12 mouse cellular contexts compared by ENCODE assay signal in the genomic region with DNA sequence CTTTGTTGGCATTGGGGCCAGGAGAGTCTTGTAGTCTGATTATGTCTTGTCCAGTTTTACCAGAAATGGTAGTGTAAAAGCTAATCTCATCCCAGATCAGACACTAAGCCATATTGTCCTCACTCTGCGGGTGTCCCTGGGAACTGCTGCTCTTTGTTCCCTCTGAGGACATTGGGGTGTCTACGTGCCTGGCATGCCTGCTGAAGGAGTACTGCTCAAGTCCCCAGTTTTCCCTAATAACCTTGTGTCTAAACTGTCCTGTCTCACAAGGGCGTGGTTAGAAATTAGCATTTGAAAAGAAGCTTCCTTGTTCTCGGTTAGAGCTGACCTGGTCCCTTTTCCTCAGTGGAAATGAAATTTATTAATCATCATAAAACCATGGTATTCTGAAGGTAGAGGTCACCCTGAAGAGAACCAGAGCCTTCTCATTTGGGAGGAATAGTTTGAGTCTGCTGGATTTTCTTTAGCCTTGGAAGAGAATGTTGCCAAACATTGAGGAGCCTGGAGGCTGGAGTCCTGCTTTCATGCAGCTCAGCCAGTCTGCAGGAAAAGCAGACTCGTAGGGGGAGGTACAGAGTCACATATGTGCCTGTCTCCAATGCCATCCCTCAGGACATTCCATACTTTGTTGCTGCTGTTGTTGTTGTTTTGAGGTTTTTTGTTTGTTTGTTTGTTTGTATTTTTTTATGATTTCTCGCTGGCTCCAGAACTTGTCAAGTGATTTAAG.
DNase-seq lines count a peak whose midpoint lies in the region; ATAC-seq and TF ChIP-seq lines count a peak whose summit lies in the region.
"Had no signal": no experiment of that assay in that cellular context is flagged by ENCODE, and none has a peak within 500 bp of the region (broad histone marks: within the 10 kb centered on the region; RNA-seq: fewer than 3 reads in every experiment).

No protein-coding gene starts in this region.

- peak; percentile 33 for DNase-seq in cerebellum, adult 11-12 months
- no peak for DNase-seq in cerebellum, postnatal 4 days (ENCODE audit: low spot score in 2 of 2)
- DNase-seq in brain, embryonic 14.5 days (ENCODE audit: low read depth): peak; percentile 82
- DNase-seq in hindbrain, embryonic 11.5 days (ENCODE audit: low spot score): peak; percentile 70
- no peak for DNase-seq in kidney, postnatal 10 days
- no peak for DNase-seq in lung, postnatal 0 days (ENCODE audit: low spot score)
- no peak for DNase-seq in urinary bladder, postnatal 10 days (ENCODE audit: low spot score)
- DNase-seq: heart, postnatal 4 days had no signal

- no peak for TF ChIP-seq POLR2A in brain, embryonic 14.5 days (IDR thresholded peaks at IDR 0.05; ENCODE audit: borderline replicate concordance, extremely low read depth, insufficient read depth, insufficient read length, poor library complexity, severe bottlenecking)

- TF ChIP-seq EP300 in lung, postnatal 0 days (IDR thresholded peaks at IDR 0.05): no peak

- no peaks in the 10 kb centered on the region for H3K9me3 ChIP-seq in hindbrain, embryonic 11.5 days (ENCODE audit: control insufficient read depth, low read length)
- no peaks in the 10 kb centered on the region for H3K9me3 ChIP-seq in midbrain, embryonic 15.5 days
- H3K9me3 ChIP-seq in lung, postnatal 0 days (ENCODE audit: low read length): no peaks in the 10 kb centered on the region
- H3K9me3 ChIP-seq: heart, embryonic 10.5 days; liver, embryonic 12.5 days had no signal

- no peaks in the 10 kb centered on the region; the same call in 1 of the 2 replicates for H3K4me1 ChIP-seq in hindbrain, embryonic 11.5 days (replicated peaks; ENCODE audit: control insufficient read depth, insufficient read depth, low read length)
- H3K4me1 ChIP-seq in midbrain, embryonic 15.5 days: peaks cover 10% of the 10 kb centered on the region
- no peaks in the 10 kb centered on the region for H3K4me1 ChIP-seq in lung, postnatal 0 days (ENCODE audit: insufficient read depth, low read depth, low read length)
- H3K4me1 ChIP-seq: heart, embryonic 10.5 days; liver, embryonic 12.5 days had no signal

- 33% methylated on average over 6 of the region's 6 CpGs for WGBS in hindbrain, embryonic 11.5 days
- WGBS in midbrain, embryonic 15.5 days: 16% methylated on average over 6 of the region's 6 CpGs
- WGBS in lung, postnatal 0 days: 47% methylated on average over 6 of the region's 6 CpGs

- no peaks in the 10 kb centered on the region for H3K27me3 ChIP-seq in hindbrain, embryonic 11.5 days (ENCODE audit: control insufficient read depth, insufficient read depth, low read length)
- no peaks in the 10 kb centered on the region for H3K27me3 ChIP-seq in midbrain, embryonic 15.5 days (replicated peaks)
- no peaks in the 10 kb centered on the region for H3K27me3 ChIP-seq in lung, postnatal 0 days (replicated peaks; ENCODE audit: insufficient read depth, low read length)
- H3K27me3 ChIP-seq: liver, embryonic 12.5 days had no signal

- H3K27ac ChIP-seq in hindbrain, embryonic 11.5 days (ENCODE audit: low read depth, low read length): peak overlapping the region; percentile 63
- 0 out of 2 replicates have a peak overlapping the region, but pooled peaks have one; percentile 18 for H3K27ac ChIP-seq in midbrain, embryonic 15.5 days
- H3K27ac ChIP-seq in lung, postnatal 0 days (ENCODE audit: low read length): no peak overlapping the region
- H3K27ac ChIP-seq: heart, embryonic 10.5 days; kidney, postnatal 0 days; liver, embryonic 12.5 days had no signal

- H3K36me3 ChIP-seq in hindbrain, embryonic 11.5 days (ENCODE audit: control insufficient read depth, insufficient read depth, low read length): no peaks in the 10 kb centered on the region
- H3K36me3 ChIP-seq in midbrain, embryonic 15.5 days (replicated peaks): no peaks in the 10 kb centered on the region
- no peaks in the 10 kb centered on the region for H3K36me3 ChIP-seq in lung, postnatal 0 days (ENCODE audit: insufficient read depth, low read length)
- H3K36me3 ChIP-seq: heart, embryonic 10.5 days; liver, embryonic 12.5 days had no signal

- H3K4me3 ChIP-seq in hindbrain, embryonic 11.5 days (ENCODE audit: low read depth, low read length): no peak overlapping the region
- H3K4me3 ChIP-seq in midbrain, embryonic 15.5 days: no peak overlapping the region
- no peak overlapping the region for H3K4me3 ChIP-seq in lung, postnatal 0 days (ENCODE audit: low read depth, low read length)
- H3K4me3 ChIP-seq: heart, embryonic 10.5 days; liver, embryonic 12.5 days had no signal

- no peak overlapping the region for H3K4me2 ChIP-seq in hindbrain, embryonic 11.5 days (replicated peaks; ENCODE audit: low read depth, low read length)
- no peak overlapping the region for H3K4me2 ChIP-seq in midbrain, embryonic 15.5 days
- no peak overlapping the region for H3K4me2 ChIP-seq in lung, postnatal 0 days (replicated peaks; ENCODE audit: low read depth, low read length)
- H3K4me2 ChIP-seq: liver, embryonic 12.5 days had no signal

- TF ChIP-seq CTCF in brain, embryonic 14.5 days (IDR thresholded peaks at IDR 0.05; ENCODE audit: borderline replicate concordance, extremely low read depth, insufficient read depth, insufficient read length): no peak
- TF ChIP-seq CTCF in lung, postnatal 0 days (IDR thresholded peaks at IDR 0.05): no peak

- peak; percentile 94 for ATAC-seq in hindbrain, embryonic 11.5 days (ENCODE audit: low FRiP score)
- no peak for ATAC-seq in midbrain, embryonic 15.5 days (replicated peaks)
- ATAC-seq in lung, postnatal 0 days: no peak
- ATAC-seq: liver, embryonic 12.5 days had no signal

- no peak overlapping the region for H3K9ac ChIP-seq in hindbrain, embryonic 11.5 days (ENCODE audit: low read depth, low read length)
- no peak overlapping the region for H3K9ac ChIP-seq in midbrain, embryonic 15.5 days
- no peak overlapping the region for H3K9ac ChIP-seq in lung, postnatal 0 days (replicated peaks; ENCODE audit: low read depth)
- H3K9ac ChIP-seq: liver, embryonic 12.5 days had no signal

Comparison
In these comparisons a context has a peak if more than half of its experiments do, and no peak if none do; other contexts are left out.
1. DNase-seq: peak in cerebellum, adult 11-12 months (single experiment), brain, embryonic 14.5 days (single experiment) and hindbrain, embryonic 11.5 days (single experiment); none in cerebellum, postnatal 4 days (0 of 2), kidney, postnatal 10 days (single experiment), lung, postnatal 0 days (single experiment) and urinary bladder, postnatal 10 days (single experiment).